Mouse (Mus musculus) cerebellum, adult 2 months (tissue): ENCODE measurements around the gene Ly86.

Source experiments
- CTCF ChIP-seq: fragments of 200-500 bp; IDR thresholded peaks from 2 replicates; pipeline ENCODE4 v1.5.1; 2011; ENCODE audit warnings: low read depth, mild to moderate bottlenecking, control low read depth, low read length, moderate library complexity, borderline replicate concordance; ENCODE audit not compliant: insufficient read depth
- POLR2A ChIP-seq: fragments of 200-500 bp; IDR thresholded peaks from 2 replicates; pipeline ENCODE4 v1.6.1; 2011; ENCODE audit warnings: low read length, control low read depth, borderline replicate concordance; ENCODE audit not compliant: insufficient read depth

DNA sequence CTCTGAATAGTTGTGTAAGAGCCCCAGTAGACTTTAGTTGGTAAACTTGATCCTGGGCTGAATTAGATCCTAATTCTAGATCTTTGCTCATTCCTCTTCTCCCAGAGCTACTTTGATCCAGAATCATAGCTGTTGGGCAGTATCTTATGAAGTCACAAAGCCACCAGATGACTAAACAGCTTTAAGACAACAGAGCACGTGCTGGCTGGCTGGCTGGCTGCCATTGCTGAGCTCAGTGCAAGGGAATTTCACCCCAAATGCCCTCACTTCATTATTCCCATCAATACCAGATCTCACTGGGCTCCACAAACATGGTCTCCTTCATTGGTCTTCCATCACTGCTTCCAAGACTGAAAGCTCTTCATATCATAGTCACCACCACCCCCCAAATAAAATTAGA lies 46.2 kb upstream of the Ly86 start:
- TF ChIP-seq CTCF (no peak), POLR2A (no peak)
